Mouse (Mus musculus) embryo, embryonic 9.5 days (tissue): ENCODE data around the gene Cep44.

Experiments used
- DNase-seq: peaks from one replicate; pipeline ENCODE4 v3.0.0-alpha.2; 2017; ENCODE audit errors: extremely low spot score

Gene Cep44

DNA sequence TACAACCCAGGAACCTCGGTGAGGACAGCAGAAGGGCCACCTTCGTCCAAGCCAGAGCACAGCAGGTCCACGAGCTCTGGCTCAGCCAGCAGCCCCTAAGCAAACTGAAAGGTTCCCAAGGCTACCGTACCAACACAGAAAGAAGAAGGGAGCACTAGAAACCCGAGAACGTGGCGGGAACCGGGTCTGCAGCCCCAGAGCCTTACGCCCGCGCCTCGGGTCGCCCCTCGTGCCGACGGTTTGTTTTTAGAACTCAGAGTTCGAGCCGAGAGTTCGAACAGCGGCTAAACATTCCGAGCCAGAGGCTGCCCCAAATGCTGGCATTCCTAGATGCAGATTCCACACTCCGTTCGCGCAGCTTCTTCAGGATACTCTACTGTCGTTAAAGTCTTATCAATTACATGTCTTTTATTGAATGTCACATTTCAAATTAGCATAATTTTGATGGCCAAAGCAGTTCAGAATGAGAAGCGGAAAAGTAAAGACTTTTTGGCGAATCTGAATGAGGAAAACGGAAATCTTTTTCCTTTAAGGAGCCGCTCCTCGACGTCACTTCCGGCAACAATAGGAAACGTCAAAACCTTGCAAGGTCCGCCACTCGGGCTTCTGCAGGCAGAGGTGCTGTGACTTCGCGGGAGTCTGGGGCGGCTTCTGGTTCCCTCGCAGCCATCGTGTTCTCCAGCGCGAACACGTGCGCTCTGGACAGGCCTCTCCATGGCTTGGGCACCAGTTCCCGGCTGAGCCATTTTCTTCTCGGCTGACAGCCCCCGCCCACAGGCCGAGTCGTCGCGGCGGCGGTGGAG, at the start of gene Cep44, which contains the start of gene Fbxo8:
Gene Cep44, minus strand, starts transcription at position 490 of the 803 bp plus-strand sequence.
Gene Fbxo8, plus strand, starts transcription at position 533 of the 803 bp plus-strand sequence.
- peak; percentile 89 for DNase-seq

DNA sequence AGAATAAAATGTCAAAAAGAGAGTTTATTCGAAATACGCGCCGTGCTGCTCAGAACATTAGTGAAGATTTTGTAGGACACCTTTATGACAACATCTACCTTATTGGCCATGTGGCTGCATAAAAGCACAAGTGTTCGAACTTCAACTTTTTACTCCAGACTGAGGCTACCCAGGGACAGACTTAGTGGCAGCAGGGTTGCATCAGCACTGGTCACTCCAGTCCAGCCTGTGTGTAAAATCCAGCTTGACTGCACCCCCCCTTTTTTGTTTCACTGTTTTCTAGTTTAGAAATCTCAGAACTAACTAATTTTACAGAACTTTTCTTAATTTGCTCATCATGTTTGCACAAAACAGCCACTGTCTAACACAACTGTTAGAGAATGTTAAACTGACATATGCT, 40.7 kb upstream of the Cep44 start:
- no peak for DNase-seq

DNA sequence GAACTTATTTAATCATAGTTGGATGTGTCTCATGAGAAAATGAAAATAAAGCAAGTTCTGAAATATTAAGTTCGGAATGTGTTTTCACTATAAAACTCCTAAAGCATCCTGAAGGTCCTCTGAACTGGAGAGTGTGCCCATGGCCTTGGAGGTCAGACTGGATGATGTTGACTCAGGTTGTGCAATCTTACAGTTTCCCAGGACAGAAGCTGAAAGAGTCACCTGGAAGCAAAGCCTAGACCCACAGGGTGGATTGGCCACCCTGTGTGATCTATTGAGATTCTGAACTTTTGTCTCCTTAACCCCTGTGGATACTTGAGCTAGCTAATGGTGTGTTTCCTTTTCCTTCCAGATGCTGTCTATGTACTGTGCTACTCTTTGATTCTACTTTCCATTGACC, 40.2 kb upstream of the Cep44 start:
- no peak for DNase-seq

DNA sequence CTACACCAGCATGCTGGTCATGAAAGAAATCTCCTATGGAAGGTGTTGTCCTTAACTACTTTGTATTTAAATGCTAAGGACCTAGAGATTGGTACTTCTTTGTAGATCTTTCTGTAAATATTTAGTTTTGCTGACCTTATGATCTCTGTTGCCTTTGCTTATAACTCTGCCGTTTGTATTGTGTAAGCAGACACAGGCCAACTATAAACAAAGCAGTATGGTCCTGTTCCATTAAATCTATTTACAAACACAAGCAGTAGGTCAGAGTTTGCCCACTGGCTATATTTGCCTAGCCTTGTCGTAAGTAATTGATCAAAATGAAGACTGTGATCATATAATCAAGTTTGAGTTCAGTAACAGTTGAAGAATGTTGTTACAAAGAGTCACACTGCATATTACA, 38.2 kb upstream of the Cep44 start:
- DNase-seq = no peak

DNA sequence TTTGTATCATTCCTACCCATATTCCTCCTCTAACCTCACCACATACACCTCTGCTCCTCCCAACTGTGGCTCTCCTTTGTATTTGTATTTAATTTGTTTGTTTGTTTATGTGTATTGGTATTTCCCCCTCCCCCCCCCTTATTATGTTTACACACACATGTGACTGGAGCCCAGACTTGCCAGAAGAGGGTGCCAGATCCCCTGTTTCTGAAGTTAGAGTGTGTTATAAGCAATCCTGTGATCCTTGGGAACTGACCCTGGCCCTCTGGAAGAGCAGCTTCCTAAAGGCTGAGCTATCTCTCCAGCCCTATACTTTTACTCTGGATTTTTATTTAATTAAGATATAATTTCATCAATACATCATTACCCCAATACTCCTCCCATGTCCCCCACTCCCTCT, 32.0 kb upstream of the Cep44 start:
- no peak for DNase-seq

DNA sequence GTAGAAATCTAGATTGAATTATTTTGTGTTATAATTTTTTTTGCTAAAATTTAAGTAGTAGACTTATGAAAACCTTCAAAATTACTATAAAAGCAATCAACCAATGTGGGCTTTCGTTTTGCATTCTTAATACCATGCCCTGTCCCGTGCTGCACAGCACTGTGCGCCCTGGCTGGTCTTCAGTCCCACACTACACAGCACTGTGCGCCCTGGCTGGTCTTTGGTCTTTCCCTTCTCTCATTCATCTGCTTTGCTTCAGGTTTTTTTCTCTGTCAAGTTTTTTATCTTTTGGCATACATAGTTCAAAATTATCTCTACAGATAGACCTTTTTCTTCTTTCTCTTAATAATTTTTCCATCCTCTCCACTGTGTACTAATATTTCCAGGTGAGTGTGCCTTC, 30.1 kb upstream of the Cep44 start:
- DNase-seq = no peak

DNA sequence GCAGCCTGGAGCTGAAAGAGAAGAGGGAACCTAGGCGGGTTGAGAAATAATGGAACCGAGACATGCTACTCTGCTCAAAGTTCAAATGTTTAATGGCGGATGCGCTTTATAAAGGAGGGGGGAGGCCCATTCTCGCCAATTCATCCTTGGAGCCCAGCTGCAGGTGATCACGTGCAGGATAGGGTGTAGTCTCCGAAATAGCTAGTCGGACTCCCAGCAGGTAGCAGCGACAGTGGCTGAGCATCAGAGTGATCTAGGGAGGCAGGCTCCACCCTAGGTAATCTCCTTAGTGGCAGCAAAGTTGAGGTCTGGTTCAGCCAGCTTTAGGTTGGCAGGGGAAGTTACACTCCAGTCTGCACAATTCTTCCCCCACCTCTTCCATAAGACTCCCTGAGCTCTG, 16.0 kb upstream of the Cep44 start:
- no peak for DNase-seq

DNA sequence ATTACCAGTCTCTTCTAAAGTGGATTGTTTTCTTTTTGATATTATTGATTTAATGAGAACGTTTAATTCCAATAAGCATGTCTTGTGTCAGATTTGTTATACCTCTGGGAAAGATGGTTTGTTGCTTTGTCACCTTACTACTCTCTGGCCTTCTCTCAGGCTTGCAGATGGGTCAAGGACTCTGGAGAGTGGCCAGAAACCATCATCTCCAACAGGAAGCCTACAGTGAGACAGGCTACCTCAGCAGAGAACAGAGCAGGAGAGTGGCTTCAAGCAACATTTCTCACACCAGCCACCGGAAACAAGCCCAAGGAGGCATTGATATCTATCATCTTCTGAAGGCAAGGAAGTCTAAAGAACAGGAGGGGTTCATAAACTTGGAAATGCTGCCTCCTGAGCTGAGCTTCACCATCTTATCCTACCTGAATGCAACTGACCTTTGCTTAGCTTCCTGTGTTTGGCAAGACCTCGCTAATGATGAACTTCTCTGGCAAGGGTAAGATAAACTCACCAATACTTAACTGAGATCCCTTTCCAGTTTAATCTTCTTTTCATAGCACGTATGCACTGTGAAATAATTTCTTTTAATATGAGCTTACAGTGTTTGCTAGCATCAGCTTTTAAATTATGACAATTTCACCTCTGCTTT, 13.7 kb upstream of the Cep44 start:
- no peak for DNase-seq

DNA sequence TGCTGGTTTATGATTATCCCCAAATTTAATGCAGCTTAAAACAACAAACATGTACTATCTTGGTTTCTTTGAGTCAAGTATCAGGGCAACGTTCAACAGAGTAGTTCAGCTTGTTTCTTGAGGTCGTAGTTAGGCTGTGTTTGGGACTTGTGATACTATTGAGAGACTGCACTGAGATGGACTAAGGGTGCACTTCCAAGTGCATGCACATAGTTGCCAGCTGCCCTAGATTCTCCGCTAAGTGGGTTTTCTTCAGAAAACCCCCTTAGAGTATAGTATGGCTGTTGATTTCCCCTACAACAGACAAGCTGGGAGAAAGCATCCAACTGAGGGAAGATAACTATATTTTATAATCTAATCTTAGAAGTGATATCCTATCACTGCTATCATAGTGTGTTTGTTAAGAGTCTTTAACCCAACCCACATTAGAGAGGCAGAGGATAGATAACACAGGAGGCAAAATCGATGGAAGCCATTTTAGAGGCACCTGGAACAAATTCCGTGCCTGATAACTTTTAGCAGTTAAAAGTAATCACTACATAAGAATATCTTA, 1.8 kb upstream of the Cep44 start:
- DNase-seq = no peak

DNA sequence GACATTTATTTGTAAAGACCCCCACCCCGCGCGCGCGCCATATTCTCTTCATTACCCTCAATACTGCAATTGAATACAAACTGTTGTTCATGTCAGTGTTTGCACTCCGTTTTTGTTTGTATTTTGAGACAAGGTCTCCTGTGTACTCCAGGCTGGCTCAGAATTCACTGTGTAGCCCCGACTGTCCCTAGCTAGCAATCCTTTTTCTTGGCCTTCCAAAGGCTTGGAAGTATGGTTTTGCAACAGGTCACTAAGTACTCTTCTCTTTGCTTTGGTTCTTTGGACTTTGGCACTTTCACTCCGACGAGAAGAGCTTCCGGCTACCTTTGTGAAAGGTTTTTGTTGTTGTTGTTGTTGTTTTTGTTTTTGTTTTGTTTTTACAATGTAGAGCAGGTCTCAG, 1.2 kb upstream of the Cep44 start:
- no peak for DNase-seq

DNA sequence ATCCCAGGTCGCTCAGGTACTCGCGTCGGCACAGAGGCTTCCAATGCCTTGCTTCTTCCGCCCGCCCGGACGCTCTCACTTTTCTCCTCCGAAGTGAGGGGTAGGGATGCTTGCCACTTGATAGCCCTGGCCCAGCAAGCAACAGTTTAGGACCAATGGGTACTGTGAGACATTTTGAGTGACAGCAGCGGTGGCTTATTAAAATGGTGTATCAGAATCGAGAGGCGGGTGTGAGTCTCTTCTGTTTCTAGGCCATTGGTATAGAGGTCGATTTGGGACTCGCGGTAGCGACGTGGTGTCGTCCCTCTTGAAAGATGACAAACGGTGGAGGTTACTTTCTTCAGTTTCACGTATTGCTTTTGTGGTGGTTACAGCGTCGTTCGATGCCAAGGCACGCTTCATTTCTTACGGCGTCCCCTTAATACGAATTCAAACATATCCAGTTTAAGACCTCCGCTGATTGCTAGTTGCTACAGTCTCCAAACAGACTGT, 560 bp upstream of the Cep44 start:
- DNase-seq = peak; percentile 80

DNA sequence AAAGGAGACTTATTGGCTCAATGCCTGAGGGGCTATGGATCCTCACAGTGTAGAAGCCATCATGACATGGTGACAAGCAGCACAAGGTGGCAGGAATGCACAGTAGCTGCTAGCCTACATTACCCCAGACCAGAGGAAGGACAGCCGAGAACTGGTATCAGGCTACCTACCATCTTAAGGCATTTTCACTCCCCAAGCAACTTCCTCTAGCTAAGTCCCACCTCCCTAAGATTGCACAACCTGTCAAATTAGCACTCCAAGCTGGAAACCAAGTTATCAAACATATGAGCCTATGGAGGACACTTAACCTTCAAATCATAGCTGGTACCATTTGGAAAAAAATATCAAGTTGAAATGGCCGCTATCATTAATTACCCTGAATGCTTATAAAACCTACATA, 3.0 kb downstream of the Cep44 start:
- no peak for DNase-seq

DNA sequence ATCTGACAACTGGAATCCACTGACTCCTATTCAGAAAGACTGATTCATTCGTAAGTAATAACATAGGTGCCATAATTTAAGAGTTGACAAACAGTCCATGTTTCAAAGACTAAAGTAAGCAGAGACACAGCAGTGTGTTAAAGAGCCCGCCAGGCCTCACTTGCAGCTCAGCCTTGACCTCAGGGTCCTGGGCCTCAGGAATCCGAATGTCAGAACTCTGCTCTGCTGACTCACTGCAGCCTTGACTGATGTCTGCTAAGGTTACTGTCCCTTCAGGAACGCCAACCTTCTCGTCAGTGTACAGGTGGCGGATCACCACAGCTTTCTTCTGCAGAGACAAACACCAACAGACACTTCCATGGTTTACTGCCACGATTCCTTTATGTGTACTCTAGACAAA, 10.1 kb downstream of the Cep44 start:
- no peak for DNase-seq

DNA sequence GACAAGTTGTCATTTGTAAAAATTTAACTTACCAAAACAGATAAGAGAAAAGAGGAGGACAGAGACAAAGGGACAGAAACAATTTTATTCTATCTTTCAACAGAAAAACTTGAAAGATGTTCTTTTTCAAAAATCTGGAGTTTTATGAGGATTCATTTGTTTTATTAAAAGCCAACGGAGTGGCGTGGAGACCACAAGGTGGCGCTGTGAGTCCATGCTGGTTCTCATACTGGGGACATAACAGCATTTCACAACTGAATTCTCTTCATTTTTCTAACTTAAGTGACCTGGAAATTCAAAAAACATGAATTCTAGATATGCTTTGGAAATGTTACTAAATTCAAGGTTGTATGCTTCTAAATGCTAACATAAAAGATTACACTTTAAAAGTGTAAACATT, 20.5 kb downstream of the Cep44 start:
- DNase-seq = peak; percentile 39

DNA sequence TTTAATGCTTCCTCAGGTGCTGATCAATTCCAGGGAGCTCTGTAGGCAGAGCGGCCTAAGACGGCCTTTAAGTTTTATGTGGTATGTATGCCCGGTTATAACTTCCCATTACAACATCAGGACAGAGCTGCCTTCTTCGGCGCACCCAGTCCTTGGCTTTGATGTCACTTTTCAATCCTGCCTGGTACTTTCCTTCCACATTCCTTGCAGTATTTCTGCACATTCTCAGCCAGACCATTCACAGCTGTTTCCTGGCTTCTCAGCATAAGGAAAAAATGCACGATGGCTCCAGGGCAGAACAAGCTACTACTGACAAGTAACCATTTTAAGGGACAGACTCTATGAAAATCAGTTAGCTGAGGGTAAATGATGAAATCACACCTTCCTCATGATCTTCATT, 22.0 kb downstream of the Cep44 start:
- no peak for DNase-seq

DNA sequence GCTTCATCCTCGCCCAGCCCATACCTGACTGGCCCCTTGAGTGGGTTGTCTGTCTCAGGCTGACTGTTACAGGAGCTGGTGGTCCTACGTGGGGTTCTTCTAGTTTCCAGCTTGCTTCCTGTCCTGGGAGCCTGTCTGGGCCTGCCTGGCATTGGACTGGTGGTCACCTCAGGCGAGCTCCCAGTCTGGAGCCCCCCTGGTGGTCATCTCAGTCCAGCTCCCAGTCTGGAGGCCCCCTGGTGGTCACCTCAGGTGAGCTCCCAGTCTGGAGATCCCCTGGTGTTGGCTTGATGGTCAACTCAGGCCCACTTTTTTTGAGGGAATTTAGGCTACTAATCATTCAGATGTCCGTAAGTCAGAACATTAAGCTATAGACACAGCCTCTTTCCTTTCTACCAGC, 29.8 kb downstream of the Cep44 start:
- no peak for DNase-seq

DNA sequence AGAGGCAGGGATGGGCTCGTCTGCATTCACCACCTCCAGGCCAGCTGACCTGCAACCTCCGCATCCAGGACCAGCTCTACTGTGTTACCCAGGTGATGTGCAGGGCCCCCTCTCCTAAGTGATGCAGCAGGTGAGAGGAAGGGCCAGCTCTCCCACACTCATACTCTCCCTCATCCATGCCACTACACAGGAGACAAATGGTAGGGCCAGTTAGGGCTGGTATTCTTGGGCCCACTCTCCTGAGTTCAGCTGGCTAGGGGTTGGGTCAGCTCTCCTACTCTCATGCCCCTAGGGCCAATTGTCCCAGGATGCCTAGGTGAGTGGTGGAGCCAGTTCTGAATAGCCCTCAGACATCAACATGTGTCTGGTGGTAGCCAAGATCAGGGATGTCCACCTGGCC, 30.6 kb downstream of the Cep44 start:
- no peak for DNase-seq

DNA sequence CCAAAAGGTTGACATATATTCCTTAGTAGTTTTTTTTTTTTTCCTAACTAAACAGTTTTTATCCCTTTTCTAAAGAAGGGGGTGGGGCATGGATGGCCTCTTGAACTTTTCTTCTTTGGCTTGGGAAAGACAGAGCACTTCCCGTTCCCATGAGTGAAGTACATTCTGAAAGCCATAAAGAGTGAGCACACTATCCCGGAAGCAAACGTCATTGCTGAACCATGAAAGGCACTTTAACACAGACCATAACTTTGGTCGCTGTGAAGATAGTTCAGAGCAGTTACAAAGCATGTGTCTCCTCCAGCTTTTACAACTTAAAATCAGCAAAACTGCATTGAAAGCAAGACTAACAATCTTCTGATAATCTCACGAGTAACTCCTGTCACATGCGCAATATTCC, 32.0 kb downstream of the Cep44 start:
- no peak for DNase-seq

DNA sequence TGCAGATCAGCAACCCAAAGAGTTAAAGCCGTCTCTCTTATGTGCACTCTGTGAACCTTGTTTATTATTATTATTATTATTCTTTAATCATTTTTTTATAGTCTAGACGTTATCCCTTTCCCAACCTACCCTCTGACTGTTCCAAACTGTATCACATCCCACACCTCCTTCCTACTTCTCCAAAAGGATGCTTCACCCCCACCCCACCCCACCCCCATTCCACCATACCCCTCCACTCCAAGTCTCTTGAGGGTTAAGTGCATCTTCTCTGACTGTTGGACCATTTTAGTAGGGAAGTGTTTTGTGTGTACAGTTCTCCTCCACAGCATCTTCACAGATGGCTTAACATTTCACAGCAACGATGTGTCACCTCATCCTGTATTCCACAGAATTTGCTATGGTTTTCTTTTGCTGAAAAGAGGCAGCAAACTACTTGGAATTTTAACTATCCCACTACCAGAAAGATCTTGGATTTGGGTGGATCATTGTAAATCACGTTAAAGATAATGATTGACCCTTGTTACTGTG, 41.8 kb downstream of the Cep44 start:
- DNase-seq = no peak

DNA sequence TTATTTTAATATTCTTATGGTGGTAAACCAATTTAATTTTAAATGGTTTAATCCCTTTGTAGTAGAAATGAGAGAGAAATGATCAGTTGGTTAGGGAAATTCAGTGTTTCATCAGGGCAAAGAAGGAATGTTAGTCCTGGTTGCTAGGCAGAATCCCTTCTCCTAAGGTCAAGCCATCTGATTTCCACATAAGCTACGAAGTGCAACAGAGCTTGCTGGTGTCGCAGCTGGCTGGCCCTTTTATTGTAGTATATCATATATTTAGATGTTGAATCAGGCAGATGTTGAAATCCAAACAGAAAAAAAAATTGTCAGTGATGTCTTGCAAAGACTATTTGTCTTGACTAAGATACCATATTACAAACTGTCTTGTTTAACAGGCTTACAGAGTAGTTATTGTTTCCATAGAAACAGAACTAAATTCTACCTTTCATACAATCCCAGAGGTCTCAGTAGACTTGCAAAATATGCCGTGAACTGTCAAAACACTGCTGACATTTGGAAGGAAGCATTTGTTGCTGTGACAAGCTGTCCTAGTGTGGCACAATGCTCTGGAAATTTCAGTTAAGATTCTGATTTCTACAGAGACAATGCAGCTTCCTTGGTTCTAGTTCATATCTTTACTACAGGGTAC, 42.4 kb downstream of the Cep44 start:
- DNase-seq = no peak

DNA sequence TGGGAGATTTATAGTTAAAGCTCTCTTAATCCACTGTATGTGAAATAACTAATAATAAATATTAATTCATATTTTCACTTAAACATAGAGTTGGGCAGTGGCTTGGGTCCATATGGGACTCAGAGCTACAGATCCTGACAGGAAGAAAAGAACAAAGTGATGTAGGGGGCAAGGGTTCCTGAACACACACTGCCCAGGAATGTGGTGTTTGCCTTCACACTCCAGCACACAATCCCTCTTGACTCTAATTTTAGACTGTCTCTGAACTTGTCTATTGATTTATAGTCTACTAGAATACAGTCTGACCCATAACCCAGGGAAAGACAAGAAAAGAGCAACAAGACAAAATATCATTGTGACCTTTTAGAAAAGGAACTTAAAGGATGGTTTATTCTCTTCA, 48.9 kb downstream of the Cep44 start:
- DNase-seq = no peak

DNA sequence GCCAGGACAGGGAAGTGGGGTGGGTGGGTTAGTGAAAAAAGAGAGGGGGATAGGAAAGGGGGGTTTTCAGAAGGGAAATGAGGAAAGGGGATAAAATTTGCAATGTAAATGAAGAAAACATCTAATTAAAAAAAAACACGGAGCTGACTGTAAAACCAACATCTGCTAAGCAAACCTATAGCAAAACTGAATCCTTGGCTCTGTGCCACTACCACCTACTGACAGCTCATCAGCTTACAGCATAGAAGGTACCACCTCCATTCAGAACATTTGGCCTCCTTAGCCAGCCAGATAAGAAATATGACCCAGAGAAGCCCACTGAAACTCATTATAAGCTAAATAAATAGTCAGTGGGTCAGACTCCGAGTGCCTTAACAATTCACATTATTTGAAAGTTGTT, 61.4 kb downstream of the Cep44 start:
- no peak for DNase-seq
